Mouse (Mus musculus) limb, embryonic 11.5 days (tissue): ENCODE measurements at regions not wholly inside any gene's neighbourhood (a gene's known extent, or its start where the extent isn't known, plus 50 kb on each side); places are given as distances from the start of the nearest gene placed in this dataset.

Experiments used
- ATAC-seq: fragments of 200-750 bp; cut with Nextera tagmentation; 2 replicates; pipeline ENCODE4 v1.8.0; 2017; ENCODE audit warnings: low read depth; ENCODE audit not compliant: insufficient number of reproducible peaks, low FRiP score, low TSS enrichment
- DNase-seq: peaks from one replicate; pipeline ENCODE4 v3.0.0-alpha.2; 2015; ENCODE audit warnings: low spot score
- H3K27ac ChIP-seq: fragments of 300-500 bp; sonication (generic); replicated peaks from 2 replicates; pipeline ENCODE4 v1.5.1; 2014; ENCODE audit warnings: low read depth, mild to moderate bottlenecking, low read length
- H3K27me3 ChIP-seq: fragments of 300-500 bp; sonication (generic); 2 replicates; pipeline ENCODE4 v1.6.1; 2014; ENCODE audit warnings: mild to moderate bottlenecking, low read length, mixed read lengths; ENCODE audit not compliant: control insufficient read depth, insufficient read depth
- H3K36me3 ChIP-seq: fragments of 300-500 bp; sonication (generic); 2 replicates; pipeline ENCODE4 v1.6.1; 2014; ENCODE audit warnings: mild to moderate bottlenecking, low read length, moderate library complexity, mixed read lengths; ENCODE audit not compliant: control insufficient read depth, insufficient read depth
- H3K4me1 ChIP-seq: fragments of 300-500 bp; sonication (generic); 2 replicates; pipeline ENCODE4 v1.6.1; 2014; ENCODE audit warnings: low read length, mixed read lengths; ENCODE audit not compliant: control insufficient read depth, insufficient read depth
- H3K4me2 ChIP-seq: fragments of 300-500 bp; sonication (generic); 2 replicates; pipeline ENCODE4 v1.6.1; 2014; ENCODE audit warnings: low read depth, mild to moderate bottlenecking, moderate library complexity; ENCODE audit not compliant: severe bottlenecking
- H3K4me3 ChIP-seq: fragments of 300-500 bp; sonication (generic); 2 replicates; pipeline ENCODE4 v1.5.1; 2014; ENCODE audit warnings: low read depth, low read length
- H3K9ac ChIP-seq: fragments of 300-500 bp; sonication (generic); 2 replicates; pipeline ENCODE4 v1.6.1; 2014; ENCODE audit warnings: mild to moderate bottlenecking, low read length
- H3K9me3 ChIP-seq: fragments of 300-500 bp; sonication (generic); 2 replicates; pipeline ENCODE4 v1.6.1; 2016; ENCODE audit warnings: low read length; ENCODE audit not compliant: control insufficient read depth
- WGBS: fragments of 180-500 bp; shearing (Covaris S2); extraction: QIAGEN DNeasy Blood & Tissue Kit; methylation state at CpG from one replicate; pipeline ENCODE4 v1.1.7; 2014; 5-methylcytosine and 5-hydroxymethylcytosine counted together

- H3K4me2 ChIP-seq: no peak overlapping the region
- 85% methylated on average over 5 of the region's 5 CpGs for WGBS
- H3K4me1 ChIP-seq: no peaks in the 10 kb centered on the region
- H3K36me3 ChIP-seq: no peaks in the 10 kb centered on the region
- ATAC-seq: no peak
- H3K9me3 ChIP-seq: no peaks in the 10 kb centered on the region
- H3K4me3 ChIP-seq: no peak overlapping the region
- DNase-seq: no peak
- no peak overlapping the region for H3K27ac ChIP-seq
- H3K27me3 ChIP-seq: no peaks in the 10 kb centered on the region
- no peak overlapping the region for H3K9ac ChIP-seq
These were observed 123.7 kb downstream of the Snx18 start for GRCm38 (mm10) chr13:113494688-113495087.

GRCm38 (mm10) chr13:113489951-113490822 is 128.2 kb downstream of the Snx18 start:
- ATAC-seq: no peak
- no peak overlapping the region for H3K9ac ChIP-seq
- H3K4me1 ChIP-seq: no peaks in the 10 kb centered on the region
- no peak overlapping the region for H3K4me2 ChIP-seq
- DNase-seq: no peak
- H3K27me3 ChIP-seq: no peaks in the 10 kb centered on the region
- no peak overlapping the region for H3K4me3 ChIP-seq
- H3K36me3 ChIP-seq: no peaks in the 10 kb centered on the region
- H3K27ac ChIP-seq: no peak overlapping the region
- no peaks in the 10 kb centered on the region for H3K9me3 ChIP-seq
- 86% methylated on average over 6 of the region's 6 CpGs for WGBS

GRCm38 (mm10) chr13:113486368-113486955 is 131.9 kb downstream of the Snx18 start:
- no peaks in the 10 kb centered on the region for H3K27me3 ChIP-seq
- H3K4me1 ChIP-seq: no peaks in the 10 kb centered on the region
- no peaks in the 10 kb centered on the region for H3K36me3 ChIP-seq
- no peak overlapping the region for H3K4me2 ChIP-seq
- no peaks in the 10 kb centered on the region for H3K9me3 ChIP-seq
- DNase-seq (no peak), ATAC-seq (no peak)
- H3K27ac ChIP-seq: no peak overlapping the region
- no peak overlapping the region for H3K9ac ChIP-seq
- WGBS: 78% methylated on average over 6 of the region's 6 CpGs
- H3K4me3 ChIP-seq: no peak overlapping the region

- DNase-seq: no peak
- no peaks in the 10 kb centered on the region for H3K27me3 ChIP-seq
- H3K36me3 ChIP-seq: no peaks in the 10 kb centered on the region
- 93% methylated on average over 7 of the region's 7 CpGs for WGBS
- H3K4me2 ChIP-seq: no peak overlapping the region
- ATAC-seq: no peak
- H3K4me1 ChIP-seq: no peaks in the 10 kb centered on the region
- H3K9me3 ChIP-seq: no peaks in the 10 kb centered on the region
- no peak overlapping the region for H3K4me3 ChIP-seq
- H3K9ac ChIP-seq: no peak overlapping the region
- no peak overlapping the region for H3K27ac ChIP-seq
These were observed 132.9 kb downstream of the Snx18 start for GRCm38 (mm10) chr13:113485511-113485910.

GRCm38 (mm10) chr13:113484159-113484762 is 134.1 kb downstream of the Snx18 start:
- ATAC-seq (no peak), DNase-seq (no peak)
- H3K4me2 ChIP-seq: no peak overlapping the region
- no peaks in the 10 kb centered on the region for H3K27me3 ChIP-seq
- H3K4me1 ChIP-seq: no peaks in the 10 kb centered on the region
- no peak overlapping the region for H3K27ac ChIP-seq
- H3K36me3 ChIP-seq: no peaks in the 10 kb centered on the region
- no peaks in the 10 kb centered on the region for H3K9me3 ChIP-seq
- no peak overlapping the region for H3K4me3 ChIP-seq
- H3K9ac ChIP-seq: no peak overlapping the region
- WGBS: 39% methylated on average over 10 of the region's 10 CpGs

- no peak overlapping the region for H3K4me2 ChIP-seq
- no peaks in the 10 kb centered on the region for H3K27me3 ChIP-seq
- WGBS: 87% methylated on average over 1 of the region's 1 CpGs
- H3K9me3 ChIP-seq: no peaks in the 10 kb centered on the region
- H3K27ac ChIP-seq: no peak overlapping the region
- H3K36me3 ChIP-seq: no peaks in the 10 kb centered on the region
- H3K4me3 ChIP-seq: no peak overlapping the region
- no peaks in the 10 kb centered on the region for H3K4me1 ChIP-seq
- no peak for DNase-seq
- ATAC-seq: no peak
- no peak overlapping the region for H3K9ac ChIP-seq
These were observed 135.5 kb downstream of the Snx18 start for GRCm38 (mm10) chr13:113482911-113483310.

- Histone ChIP-seq H3K9me3 (no peaks in the 10 kb centered on the region), H3K4me3 (no peak overlapping the region), H3K36me3 (no peaks in the 10 kb centered on the region), H3K4me1 (no peaks in the 10 kb centered on the region), H3K27me3 (no peaks in the 10 kb centered on the region), H3K9ac (no peak overlapping the region), H3K27ac (no peak overlapping the region), H3K4me2 (no peak overlapping the region)
- ATAC-seq (no peak), DNase-seq (no peak)
- 88% methylated on average over 5 of the region's 5 CpGs for WGBS
These were observed 140.4 kb downstream of the Snx18 start for GRCm38 (mm10) chr13:113477901-113478510.

GRCm38 (mm10) chr13:113470822-113471557 is 147.4 kb downstream of the Snx18 start:
- no peak overlapping the region for H3K27ac ChIP-seq
- WGBS: 77% methylated on average over 7 of the region's 7 CpGs
- H3K4me3 ChIP-seq: no peak overlapping the region
- H3K4me1 ChIP-seq: no peaks in the 10 kb centered on the region
- no peak overlapping the region for H3K9ac ChIP-seq
- H3K4me2 ChIP-seq: no peak overlapping the region
- no peak for DNase-seq
- no peak for ATAC-seq
- no peaks in the 10 kb centered on the region for H3K27me3 ChIP-seq
- no peaks in the 10 kb centered on the region for H3K36me3 ChIP-seq
- H3K9me3 ChIP-seq: no peaks in the 10 kb centered on the region
